Mouse (Mus musculus) hematopoietic stem cell, adult 5-6 weeks (primary cell): ENCODE results near the gene Pdgfra. TPM values are rescaled to one million over a fixed set of nuclear protein-coding genes. Genes with fewer than 3 reads are reported as not detected.

Experiments used
- total RNA-seq: library from RNA; stranded (forward); fragments of 172-1452, 232-1000 nt; gene quantifications from 2 replicates; pipeline ENCODE4 v1.2.3, GENCODE M21; 2017

Gene Pdgfra
- total RNA-seq, 1 experiment from 2014 or later = not detected

Other genes with a start within 250 kb of the Pdgfra start
- gene Chic2, start 107.5 kb upstream of the Pdgfra start, total RNA-seq = 38.3 and 41.7 TPM in 2 replicates
- gene Gsx2, start 76.7 kb upstream of the Pdgfra start, total RNA-seq = not detected in 2 replicates